Mouse (Mus musculus) kidney, embryonic 14.5 days (tissue): ENCODE measurements at regions not wholly inside any gene's neighbourhood (a gene's known extent, or its start where the extent isn't known, plus 50 kb on each side); places are given as distances from the start of the nearest gene placed in this dataset.

Experiments
- ATAC-seq: fragments of 200-750 bp; cut with Nextera tagmentation; 2 replicates; pipeline ENCODE4 v1.8.0; 2017; ENCODE audit warnings: moderate number of reproducible peaks, mild to moderate bottlenecking, moderate TSS enrichment, moderate library complexity; ENCODE audit not compliant: low FRiP score, low TSS enrichment
- H3K27ac ChIP-seq: fragments of 300-500 bp; sonication (generic); 2 replicates; pipeline ENCODE4 v1.5.1; 2014; ENCODE audit warnings: low read depth, mild to moderate bottlenecking, low read length, moderate library complexity, mixed read lengths
- H3K27me3 ChIP-seq: fragments of 300-500 bp; sonication (generic); 2 replicates; pipeline ENCODE4 v1.6.1; 2014; ENCODE audit warnings: mild to moderate bottlenecking, low read length; ENCODE audit not compliant: control insufficient read depth, insufficient read depth
- H3K36me3 ChIP-seq: fragments of 300-500 bp; sonication (generic); 2 replicates; pipeline ENCODE4 v1.6.1; 2014; ENCODE audit warnings: low read length, mixed read lengths; ENCODE audit not compliant: control insufficient read depth, insufficient read depth
- H3K4me1 ChIP-seq: fragments of 300-500 bp; sonication (generic); 2 replicates; pipeline ENCODE4 v1.6.1; 2014; ENCODE audit warnings: low read length, mixed read lengths; ENCODE audit not compliant: control insufficient read depth, insufficient read depth
- H3K4me2 ChIP-seq: fragments of 300-500 bp; sonication (generic); replicated peaks from 2 replicates; pipeline ENCODE4 v1.6.1; 2014; ENCODE audit warnings: low read depth, mild to moderate bottlenecking, low read length
- H3K4me3 ChIP-seq: fragments of 300-500 bp; sonication (generic); 2 replicates; pipeline ENCODE4 v1.5.1; 2014; ENCODE audit warnings: mild to moderate bottlenecking, low read length
- H3K9ac ChIP-seq: fragments of 300-500 bp; sonication (generic); 2 replicates; pipeline ENCODE4 v1.6.1; 2014; ENCODE audit warnings: low read depth, mild to moderate bottlenecking, low read length, moderate library complexity
- H3K9me3 ChIP-seq: fragments of 300-500 bp; sonication (generic); 2 replicates; pipeline ENCODE4 v1.6.1; 2016; ENCODE audit warnings: low read length; ENCODE audit not compliant: control insufficient read depth
- WGBS: fragments of 180-500 bp; shearing (Covaris S2); extraction: QIAGEN DNeasy Blood & Tissue Kit; methylation state at CpG from one replicate; pipeline ENCODE4 v1.1.7; 2014; 5-methylcytosine and 5-hydroxymethylcytosine counted together

GRCm38 (mm10) chr14:37276728-37277695, 141.9 kb upstream of the Ghitm start:
- H3K9me3 ChIP-seq: no peaks in the 10 kb centered on the region
- H3K36me3 ChIP-seq: no peaks in the 10 kb centered on the region
- no peak for ATAC-seq
- H3K4me1 ChIP-seq: no peaks in the 10 kb centered on the region
- H3K4me3 ChIP-seq: no peak overlapping the region
- H3K27me3 ChIP-seq: no peaks in the 10 kb centered on the region
- no peak overlapping the region for H3K4me2 ChIP-seq
- 60% methylated on average over 7 of the region's 7 CpGs for WGBS
- no peak overlapping the region for H3K9ac ChIP-seq
- no peak overlapping the region for H3K27ac ChIP-seq

- ATAC-seq: no peak
- H3K9me3 ChIP-seq: no peaks in the 10 kb centered on the region
Observed at GRCm38 (mm10) chr14:37272063-37272462, 137.0 kb upstream of the Ghitm start.

GRCm38 (mm10) chr14:37271015-37271933, 136.2 kb upstream of the Ghitm start:
- no peak overlapping the region for H3K27ac ChIP-seq
- ATAC-seq: no peak
- WGBS: 42% methylated on average over 6 of the region's 6 CpGs

More at GRCm38 (mm10) chr14:37272063-37272462, 137.0 kb upstream of the Ghitm start:
- Histone ChIP-seq H3K4me3 (no peak overlapping the region), H3K4me1 (no peaks in the 10 kb centered on the region), H3K27ac (no peak overlapping the region), H3K9ac (no peak overlapping the region), H3K4me2 (no peak overlapping the region), H3K27me3 (no peaks in the 10 kb centered on the region), H3K36me3 (no peaks in the 10 kb centered on the region)
- 92% methylated on average over 2 of the region's 2 CpGs for WGBS

GRCm38 (mm10) chr14:37269920-37270319, 134.8 kb upstream of the Ghitm start:
- Histone ChIP-seq H3K9ac (no peak overlapping the region), H3K4me3 (no peak overlapping the region), H3K36me3 (no peaks in the 10 kb centered on the region), H3K9me3 (no peaks in the 10 kb centered on the region), H3K27me3 (no peaks in the 10 kb centered on the region), H3K4me1 (no peaks in the 10 kb centered on the region), H3K27ac (no peak overlapping the region), H3K4me2 (no peak overlapping the region)
- ATAC-seq: no peak
- 63% methylated on average over 2 of the region's 2 CpGs for WGBS

More at GRCm38 (mm10) chr14:37271015-37271933, 136.2 kb upstream of the Ghitm start:
- Histone ChIP-seq H3K9me3 (no peaks in the 10 kb centered on the region), H3K27me3 (no peaks in the 10 kb centered on the region), H3K4me3 (no peak overlapping the region), H3K4me2 (no peak overlapping the region), H3K9ac (no peak overlapping the region), H3K36me3 (no peaks in the 10 kb centered on the region), H3K4me1 (no peaks in the 10 kb centered on the region)

- no peak overlapping the region for H3K27ac ChIP-seq
- WGBS: 44% methylated on average over 4 of the region's 4 CpGs
- 0 out of 2 replicates have a peak, but pooled peaks have one; percentile 39 for ATAC-seq
Observed at GRCm38 (mm10) chr14:37238632-37239032, 103.6 kb upstream of the Ghitm start.

GRCm38 (mm10) chr14:37237191-37237590, 102.1 kb upstream of the Ghitm start:
- no peak overlapping the region for H3K4me2 ChIP-seq
- no peak for ATAC-seq
- H3K9ac ChIP-seq: no peak overlapping the region
- no peaks in the 10 kb centered on the region for H3K4me1 ChIP-seq
- H3K9me3 ChIP-seq: no peaks in the 10 kb centered on the region
- WGBS: 83% methylated on average over 5 of the region's 5 CpGs
- H3K27me3 ChIP-seq: no peaks in the 10 kb centered on the region
- H3K36me3 ChIP-seq: no peaks in the 10 kb centered on the region
- H3K4me3 ChIP-seq: no peak overlapping the region
- no peak overlapping the region for H3K27ac ChIP-seq

More at GRCm38 (mm10) chr14:37238632-37239032, 103.6 kb upstream of the Ghitm start:
- Histone ChIP-seq H3K27me3 (no peaks in the 10 kb centered on the region), H3K4me2 (no peak overlapping the region), H3K9ac (no peak overlapping the region), H3K4me1 (no peaks in the 10 kb centered on the region), H3K36me3 (no peaks in the 10 kb centered on the region), H3K4me3 (no peak overlapping the region), H3K9me3 (no peaks in the 10 kb centered on the region)

- H3K9ac ChIP-seq: no peak overlapping the region
- no peaks in the 10 kb centered on the region for H3K27me3 ChIP-seq
- H3K27ac ChIP-seq: no peak overlapping the region
- H3K4me2 ChIP-seq: no peak overlapping the region
- no peaks in the 10 kb centered on the region for H3K9me3 ChIP-seq
- no peak for ATAC-seq
- H3K4me1 ChIP-seq: no peaks in the 10 kb centered on the region
- H3K4me3 ChIP-seq: no peak overlapping the region
- no peaks in the 10 kb centered on the region for H3K36me3 ChIP-seq
Observed at GRCm38 (mm10) chr14:37208256-37208655, 73.2 kb upstream of the Ghitm start.

- 65% methylated on average over 5 of the region's 5 CpGs for WGBS
- H3K36me3 ChIP-seq: no peaks in the 10 kb centered on the region
- H3K9ac ChIP-seq: no peak overlapping the region
- H3K4me3 ChIP-seq: no peak overlapping the region
- H3K27ac ChIP-seq: no peak overlapping the region
- no peaks in the 10 kb centered on the region for H3K27me3 ChIP-seq
- H3K4me1 ChIP-seq: no peaks in the 10 kb centered on the region
- no peaks in the 10 kb centered on the region for H3K9me3 ChIP-seq
- H3K4me2 ChIP-seq: no peak overlapping the region
- ATAC-seq: no peak
Observed at GRCm38 (mm10) chr14:37189795-37190194, 54.7 kb upstream of the Ghitm start.
